Mouse (Mus musculus) kidney, postnatal 0 days (tissue): ENCODE measurements around the gene Riiad1. TPM values are rescaled to one million over a fixed set of nuclear protein-coding genes. Genes with fewer than 3 reads are reported as not detected.

Source experiments
- ATAC-seq: fragments of 200-750 bp; cut with Nextera tagmentation; replicated peaks from 2 replicates; pipeline ENCODE4 v1.8.0; 2017; ENCODE audit warnings: low read depth, moderate number of reproducible peaks, moderate TSS enrichment, moderate library complexity; ENCODE audit not compliant: low FRiP score
- DNase-seq: peaks from one replicate; pipeline ENCODE4 v3.0.0-alpha.2; 2016; ENCODE audit warnings: low spot score
- H3K27ac ChIP-seq: fragments of 300-500 bp; sonication (generic); 2 replicates; pipeline ENCODE4 v1.5.1; 2014; ENCODE audit warnings: mild to moderate bottlenecking
- H3K27me3 ChIP-seq: fragments of 300-500 bp; sonication (generic); 2 replicates; pipeline ENCODE4 v1.6.1; 2014; ENCODE audit warnings: low read length, mixed read lengths; ENCODE audit not compliant: insufficient read depth
- H3K36me3 ChIP-seq: fragments of 300-500 bp; sonication (generic); 2 replicates; pipeline ENCODE4 v1.6.1; 2014; ENCODE audit warnings: low read length, mixed read lengths; ENCODE audit not compliant: insufficient read depth
- H3K4me1 ChIP-seq: fragments of 300-500 bp; sonication (generic); replicated peaks from 2 replicates; pipeline ENCODE4 v1.6.1; 2014; ENCODE audit warnings: antibody characterized with exemption, low read length, mixed read lengths; ENCODE audit not compliant: insufficient read depth
- H3K4me2 ChIP-seq: fragments of 300-500 bp; sonication (generic); 2 replicates; pipeline ENCODE4 v1.6.1; 2014; ENCODE audit warnings: mild to moderate bottlenecking, low read length, moderate library complexity, mixed read lengths
- H3K4me3 ChIP-seq: fragments of 300-500 bp; sonication (generic); replicated peaks from 2 replicates; pipeline ENCODE4 v1.5.1; 2014; ENCODE audit warnings: low read depth, low read length
- H3K9ac ChIP-seq: fragments of 300-500 bp; sonication (generic); 2 replicates; pipeline ENCODE4 v1.6.1; 2014; ENCODE audit warnings: low read depth, low read length
- H3K9me3 ChIP-seq: fragments of 300-500 bp; sonication (generic); replicated peaks from 2 replicates; pipeline ENCODE4 v1.6.1; 2016; ENCODE audit warnings: low read length, inconsistent platforms, mixed read lengths
- CTCF ChIP-seq: IDR thresholded peaks from 2 replicates; pipeline ENCODE4 v1.5.1; 2016; ENCODE audit warnings: antibody characterized with exemption, low read depth, mild to moderate bottlenecking, moderate library complexity
- WGBS: fragments of 180-500 bp; shearing (Covaris S2); extraction: QIAGEN DNeasy Blood & Tissue Kit; methylation state at CpG from one replicate; pipeline ENCODE4 v1.1.7; 2014; 5-methylcytosine and 5-hydroxymethylcytosine counted together
- polyA plus RNA-seq: library from polyadenylated mRNA; unstranded; fragments of >200 nt; fragmentation: Nextera tagmentation; extraction: Ambion mirVana; gene quantifications from 2 replicates; pipeline ENCODE4 v1.2.1, GENCODE M21; 2015

The Riiad1 gene
- 2.0 TPM in 2 replicates for polyA plus RNA-seq

DNA sequence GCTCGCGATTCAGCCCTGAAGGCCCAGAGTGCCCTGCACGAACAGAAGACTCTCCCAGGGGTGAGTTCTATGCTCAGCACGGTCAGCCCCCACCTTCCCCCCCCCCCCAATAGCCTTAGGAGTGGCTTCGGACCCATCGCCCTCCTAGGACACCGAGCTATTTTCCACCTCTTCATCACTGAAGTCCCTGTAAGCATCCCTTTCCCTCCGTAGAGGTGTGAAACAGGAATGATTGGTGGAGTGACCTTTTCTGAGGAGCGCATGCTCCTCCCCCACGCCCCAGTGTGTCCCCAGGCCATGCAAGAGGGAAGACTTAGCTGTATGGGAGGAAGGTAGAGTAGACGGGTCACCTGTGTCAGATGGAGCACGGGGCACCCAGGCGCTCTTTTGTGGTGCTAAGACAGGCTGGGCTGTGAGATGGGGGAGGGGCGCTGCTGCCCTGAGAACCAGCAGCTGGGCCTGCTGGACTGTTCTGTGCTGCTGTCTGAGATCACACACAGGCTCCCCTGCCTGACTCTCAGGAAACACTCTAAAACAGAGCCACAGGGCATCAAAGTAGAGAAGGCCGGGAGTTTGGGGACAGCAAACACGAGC lies at the start of gene Riiad1:
Riiad1 (minus strand) TSS at position 51 of the 594 bp plus-strand sequence.
- Histone ChIP-seq H3K27me3 (peaks cover 5% of the 10 kb centered on the region; the same call in 1 of the 2 replicates), H3K4me2 (peak within 1 kb of the TSS; percentile 45), H3K9me3 (no peaks in the 10 kb centered on the region), H3K4me1 (no peaks in the 10 kb centered on the region), H3K9ac (no peak within 1 kb of the TSS), H3K36me3 (no peaks in the 10 kb centered on the region), H3K4me3 (no peak within 1 kb of the TSS), H3K27ac (no peak within 1 kb of the TSS)
- ATAC-seq (no peak), DNase-seq (no peak)
- 9% methylated on average over 16 of the region's 16 CpGs for WGBS
- TF ChIP-seq CTCF, result no peak

DNA sequence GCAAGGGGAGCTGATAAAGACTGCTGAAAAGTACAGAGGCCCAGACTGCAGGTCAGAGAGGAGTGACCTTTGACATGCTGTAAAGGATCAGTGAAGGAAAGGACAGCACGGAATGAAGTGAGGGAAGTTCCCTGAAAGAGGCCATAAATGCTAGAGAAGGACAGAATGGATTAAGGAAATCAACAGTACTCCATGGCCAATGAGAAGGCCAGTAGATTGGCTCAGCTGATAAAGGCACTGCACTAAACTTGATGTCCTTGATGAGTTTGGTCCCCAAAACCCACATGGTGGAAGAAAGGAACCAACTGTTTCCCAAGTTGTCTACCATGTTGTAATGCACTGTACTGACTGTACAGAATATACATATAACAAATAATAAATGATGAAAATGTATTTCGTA lies 46.6 kb upstream of the Riiad1 start:
- H3K27me3 ChIP-seq, result no peaks in the 10 kb centered on the region
- 66% methylated on average over 2 of the region's 2 CpGs for WGBS

DNA sequence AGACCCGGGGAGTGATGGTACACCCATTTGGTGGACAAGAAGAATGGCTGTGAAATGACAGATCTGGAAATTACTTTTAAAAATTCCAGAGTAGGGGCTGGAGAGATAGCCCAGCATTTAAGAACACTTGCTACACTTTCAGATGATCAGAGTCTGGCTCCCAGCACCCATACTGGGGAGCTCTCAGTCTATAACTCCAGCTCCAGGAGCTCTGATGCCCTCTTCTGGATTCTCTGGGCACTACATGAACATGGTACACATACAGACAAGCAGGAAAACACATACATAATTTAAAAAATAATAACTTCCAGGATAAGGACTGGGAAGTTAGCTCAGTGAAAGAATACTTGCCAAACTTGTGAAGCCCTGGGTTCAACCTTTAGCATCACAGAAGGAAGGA lies 26.5 kb upstream of the Riiad1 start:
- no peak for DNase-seq
- peak; percentile 33; the same call in 1 of the 2 replicates for TF ChIP-seq CTCF
- Histone ChIP-seq H3K9me3 (no peaks in the 10 kb centered on the region), H3K4me1 (no peaks in the 10 kb centered on the region), H3K4me3 (no peak overlapping the region), H3K27ac (no peak overlapping the region), H3K27me3 (no peaks in the 10 kb centered on the region), H3K4me2 (no peak overlapping the region), H3K9ac (no peak overlapping the region), H3K36me3 (peaks cover 24% of the 10 kb centered on the region)
- no peak for ATAC-seq
- WGBS, result 97% methylated on average over 1 of the region's 1 CpGs

More for the DNA sequence above, 46.6 kb upstream of the Riiad1 start:
- Histone ChIP-seq H3K27ac (no peak overlapping the region), H3K4me1 (no peaks in the 10 kb centered on the region), H3K9ac (no peak overlapping the region), H3K4me2 (no peak overlapping the region), H3K9me3 (no peaks in the 10 kb centered on the region), H3K36me3 (0 out of 2 replicates have a peak, but pooled peaks cover 21% of the 10 kb centered on the region), H3K4me3 (no peak overlapping the region)
- ATAC-seq (no peak), DNase-seq (no peak)
- no peak for TF ChIP-seq CTCF

DNA sequence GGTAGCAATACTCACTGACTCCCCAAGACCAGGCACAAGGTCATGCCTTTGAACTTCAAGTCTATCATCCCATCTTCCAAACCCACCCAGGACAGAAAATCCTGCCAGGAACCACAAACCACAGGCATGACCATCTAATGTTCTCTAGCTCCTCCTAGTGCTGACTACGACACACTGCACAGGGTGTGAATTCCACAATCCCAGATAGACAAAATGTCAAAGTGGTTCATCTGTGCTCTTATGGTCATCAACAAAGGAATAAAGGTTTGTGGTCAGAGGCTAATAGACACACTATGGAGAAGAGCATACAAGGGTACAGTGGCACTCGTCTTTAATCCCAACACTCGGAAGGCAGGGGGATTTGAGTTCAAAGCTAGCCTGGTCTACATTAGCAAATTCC lies 22.1 kb upstream of the Riiad1 start:
- peak; percentile 81 for TF ChIP-seq CTCF
- 81% methylated on average over 3 of the region's 3 CpGs for WGBS
- H3K27ac ChIP-seq, result no peak overlapping the region
- no peaks in the 10 kb centered on the region for H3K27me3 ChIP-seq
- H3K9ac ChIP-seq, result no peak overlapping the region
- peaks cover 26% of the 10 kb centered on the region for H3K36me3 ChIP-seq
- no peak overlapping the region for H3K4me3 ChIP-seq
- ATAC-seq (no peak), DNase-seq (peak; percentile 66)
- H3K4me1 ChIP-seq, result no peaks in the 10 kb centered on the region
- H3K9me3 ChIP-seq, result no peaks in the 10 kb centered on the region
- H3K4me2 ChIP-seq, result no peak overlapping the region

DNA sequence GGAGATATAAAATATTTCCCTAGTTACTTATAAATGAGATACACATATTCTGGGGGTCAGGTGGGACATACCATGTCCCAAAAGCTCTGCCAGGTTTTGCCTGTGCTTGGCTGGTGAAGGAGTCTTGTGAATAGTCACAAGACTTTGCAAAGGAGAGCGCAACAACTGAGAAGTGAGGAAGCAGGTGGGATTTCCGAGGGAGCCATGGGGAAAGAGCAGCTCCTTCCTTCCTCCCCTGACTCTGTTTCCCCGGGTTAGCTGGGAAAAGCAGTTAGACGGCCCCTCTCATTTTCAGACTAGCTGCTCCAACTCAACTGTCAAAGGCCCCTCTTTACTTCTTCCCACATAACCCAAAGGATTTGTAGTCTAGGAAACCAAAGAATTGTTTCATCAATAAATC lies 17.0 kb upstream of the Riiad1 start:
- TF ChIP-seq CTCF, result no peak
- Histone ChIP-seq H3K4me3 (no peak overlapping the region), H3K27me3 (no peaks in the 10 kb centered on the region), H3K9me3 (no peaks in the 10 kb centered on the region), H3K27ac (no peak overlapping the region), H3K4me2 (no peak overlapping the region), H3K4me1 (no peaks in the 10 kb centered on the region), H3K36me3 (peaks cover 15% of the 10 kb centered on the region; the same call in 1 of the 2 replicates), H3K9ac (no peak overlapping the region)
- ATAC-seq (no peak), DNase-seq (no peak)
- 84% methylated on average over 4 of the region's 4 CpGs for WGBS

DNA sequence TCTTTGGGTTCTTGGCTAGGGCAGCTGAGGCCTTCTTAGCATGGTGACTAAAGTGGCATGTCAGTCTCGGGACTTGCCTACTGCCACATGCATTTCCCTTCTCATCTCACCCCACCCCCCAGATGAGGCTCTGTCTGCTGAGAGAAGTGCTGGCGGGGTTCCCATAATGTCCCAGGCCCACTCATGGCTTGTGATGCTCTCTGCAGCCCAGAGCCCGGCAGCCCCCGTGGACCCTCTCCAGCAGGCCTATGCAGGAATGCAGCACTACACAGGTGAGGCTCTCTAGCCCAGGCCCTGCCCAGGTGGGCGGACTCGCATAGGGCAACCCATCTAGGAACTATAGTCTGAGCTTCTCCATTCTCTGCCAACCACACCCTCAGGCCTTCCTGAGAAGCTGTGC lies 7.4 kb upstream of the Riiad1 start:
- no peak overlapping the region for H3K4me2 ChIP-seq
- H3K4me1 ChIP-seq, result no peaks in the 10 kb centered on the region
- DNase-seq (no peak), ATAC-seq (no peak)
- no peaks in the 10 kb centered on the region for H3K27me3 ChIP-seq
- no peak overlapping the region for H3K27ac ChIP-seq
- H3K9ac ChIP-seq, result no peak overlapping the region
- no peaks in the 10 kb centered on the region for H3K36me3 ChIP-seq
- TF ChIP-seq CTCF, result no peak
- no peaks in the 10 kb centered on the region for H3K9me3 ChIP-seq
- H3K4me3 ChIP-seq, result no peak overlapping the region
- 76% methylated on average over 6 of the region's 6 CpGs for WGBS

DNA sequence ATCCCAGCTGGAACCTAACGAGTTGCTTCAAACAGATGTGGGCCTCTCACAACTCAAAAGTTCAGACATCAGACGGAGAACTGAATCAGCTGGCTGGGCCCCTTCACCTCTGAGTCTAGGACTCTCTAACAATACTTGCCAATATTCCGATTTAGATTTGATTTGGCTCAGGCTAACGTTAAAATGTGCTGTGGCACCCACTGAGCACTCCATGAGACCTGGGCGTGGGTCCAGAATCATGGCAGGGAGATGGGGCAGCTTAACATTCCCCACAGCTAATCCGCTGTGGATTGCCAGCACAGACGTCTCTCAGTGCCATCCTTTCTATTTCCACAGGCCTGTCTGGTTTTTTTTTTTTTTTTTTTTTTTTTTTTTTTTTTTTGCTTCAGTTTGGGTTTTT lies 5.8 kb upstream of the Riiad1 start:
- H3K9ac ChIP-seq, result no peak overlapping the region
- no peak for ATAC-seq
- H3K4me1 ChIP-seq, result no peaks in the 10 kb centered on the region
- no peaks in the 10 kb centered on the region for H3K36me3 ChIP-seq
- H3K27ac ChIP-seq, result no peak overlapping the region
- H3K27me3 ChIP-seq, result no peaks in the 10 kb centered on the region
- no peaks in the 10 kb centered on the region for H3K9me3 ChIP-seq
- TF ChIP-seq CTCF, result no peak
- no peak for DNase-seq
- H3K4me3 ChIP-seq, result no peak overlapping the region
- 76% methylated on average over 7 of the region's 7 CpGs for WGBS
- no peak overlapping the region for H3K4me2 ChIP-seq
